Mouse (Mus musculus) adrenal gland, postnatal 14 days (tissue): ENCODE results near the gene Zfp85. TPM values are rescaled to one million over a fixed set of nuclear protein-coding genes. Genes with fewer than 3 reads are reported as not detected.

Experiments used
- total RNA-seq: library from RNA; stranded (reverse); gene quantifications from 2 replicates; pipeline ENCODE4 v1.2.3, GENCODE M21; 2021

Zfp85 gene
- total RNA-seq, 1 experiment from 2014 or later: 4.0 TPM

Other genes starting within 250 kb of the Zfp85 start
- 0.33 TPM in 1 of 2 replicates, not detected in the other for gene Gm26965, start 229.1 kb downstream of the Zfp85 start, total RNA-seq
- 15.6 and 23.4 TPM in 2 replicates for gene Zfp87, start 229.1 kb downstream of the Zfp85 start, total RNA-seq
- gene Zfp748, start 201.4 kb downstream of the Zfp85 start, total RNA-seq: 7.6 and 7.8 TPM in 2 replicates
- gene Zfp729b, start 145.5 kb downstream of the Zfp85 start, total RNA-seq: 6.3 and 6.6 TPM in 2 replicates
- gene Gm49345, start 117.5 kb downstream of the Zfp85 start, total RNA-seq: 1.3 and 2.3 TPM in 2 replicates
- gene Zfp729a, start 117.4 kb downstream of the Zfp85 start, total RNA-seq: 6.0 and 6.9 TPM in 2 replicates
- 8.4 and 11.7 TPM in 2 replicates for gene Zfp738, start 68.2 kb downstream of the Zfp85 start, total RNA-seq
- 8.1 and 14.6 TPM in 2 replicates for gene Zfp65, start 26.1 kb downstream of the Zfp85 start, total RNA-seq
- 2.3 and 2.9 TPM in 2 replicates for gene Zfp493, start 24.5 kb upstream of the Zfp85 start, total RNA-seq
- gene Zfp273, start 58.5 kb upstream of the Zfp85 start, total RNA-seq: 3.4 and 4.7 TPM in 2 replicates
- 1.5 and 2.7 TPM in 2 replicates for gene Gm10037, start 75.9 kb upstream of the Zfp85 start, total RNA-seq
- gene BC048507, start 108.1 kb upstream of the Zfp85 start, total RNA-seq: not detected in 2 replicates